Mouse (Mus musculus) retina, postnatal 1 day (tissue): ENCODE measurements at regions not wholly inside any gene's neighbourhood (a gene's known extent, or its start where the extent isn't known, plus 50 kb on each side); places are given as distances from the start of the nearest gene placed in this dataset.

Experiments
- DNase-seq: peaks from one replicate; pipeline ENCODE4 v3.0.0-alpha.2; 2012

DNA sequence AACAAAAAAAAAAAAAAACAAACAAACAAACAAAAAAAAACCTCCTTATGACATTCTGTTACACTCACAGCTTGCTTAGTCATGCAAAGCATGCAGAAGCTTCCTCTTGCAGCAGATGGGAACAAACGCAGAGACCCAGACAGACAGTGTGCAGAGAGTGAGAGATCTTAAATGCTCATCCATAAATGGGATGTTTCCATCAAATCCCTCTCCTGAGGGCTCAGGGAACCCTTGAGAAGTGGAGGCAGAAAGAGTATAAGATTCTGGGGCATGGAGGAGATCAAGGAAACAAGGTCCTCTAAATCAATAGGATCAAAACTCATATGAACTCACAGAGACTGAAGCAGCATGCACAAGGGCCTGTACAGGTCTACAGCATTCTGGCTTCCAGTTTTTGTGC is 52.5 kb downstream of the Adm start:
- DNase-seq, result no peak

DNA sequence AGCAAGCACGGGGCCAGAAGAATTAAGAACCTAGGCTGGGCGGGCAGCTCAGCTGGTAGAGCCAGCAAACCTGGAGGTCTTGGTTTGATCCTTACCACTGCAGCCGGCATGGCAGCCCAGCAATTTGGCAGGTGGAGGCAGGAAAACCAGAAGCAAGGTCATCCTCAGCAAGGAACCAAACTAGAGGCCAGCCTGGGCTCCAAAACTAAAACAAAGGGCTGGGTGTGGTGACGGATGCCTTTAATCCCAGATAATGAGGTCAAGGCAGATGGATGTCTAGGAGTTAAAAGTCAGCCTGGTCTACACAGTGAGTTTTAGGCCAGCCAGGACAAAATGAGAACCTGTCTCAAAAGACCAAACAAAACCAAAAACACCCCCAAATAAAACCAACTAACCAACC is 55.5 kb downstream of the Adm start:
- no peak for DNase-seq

DNA sequence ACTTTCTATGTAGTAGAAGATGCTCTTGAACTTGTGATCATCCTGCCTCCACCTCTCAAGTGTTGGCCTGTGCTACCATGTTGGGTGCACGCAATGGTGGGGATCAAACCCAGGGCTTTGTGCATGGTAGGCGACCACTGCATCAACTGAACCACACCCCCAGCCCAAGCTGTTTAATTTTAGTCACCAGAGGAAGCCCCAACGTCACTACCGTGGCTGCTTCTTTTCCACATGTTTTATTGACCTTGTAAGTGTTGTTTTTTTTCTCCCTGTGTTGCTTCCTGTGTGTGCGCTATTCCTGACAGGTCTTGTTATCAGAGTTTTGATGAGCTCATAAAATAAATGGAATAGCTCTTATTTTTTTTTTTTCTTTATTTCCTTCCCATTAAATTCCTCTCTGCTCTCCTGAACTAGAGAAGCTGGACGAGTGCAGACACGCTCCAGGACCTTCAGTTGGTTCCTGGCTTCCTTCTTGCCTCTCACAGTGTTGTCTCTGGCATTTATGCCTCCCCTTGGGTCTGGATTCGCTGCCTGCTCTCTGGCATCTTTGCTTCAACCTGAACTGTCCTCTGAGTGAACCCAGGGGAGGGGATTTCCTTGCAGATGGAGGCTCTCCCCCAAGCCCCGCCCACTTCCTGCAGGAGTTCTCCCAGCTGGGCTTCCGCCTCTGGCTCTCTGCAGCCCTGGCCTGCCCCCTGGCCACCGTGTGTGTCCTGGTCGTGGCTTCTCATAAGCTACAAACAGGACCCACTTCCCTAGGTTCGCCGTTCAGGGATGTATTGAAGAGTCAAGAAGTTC is 61.6 kb downstream of the Adm start:
- peak; percentile 71 for DNase-seq

DNA sequence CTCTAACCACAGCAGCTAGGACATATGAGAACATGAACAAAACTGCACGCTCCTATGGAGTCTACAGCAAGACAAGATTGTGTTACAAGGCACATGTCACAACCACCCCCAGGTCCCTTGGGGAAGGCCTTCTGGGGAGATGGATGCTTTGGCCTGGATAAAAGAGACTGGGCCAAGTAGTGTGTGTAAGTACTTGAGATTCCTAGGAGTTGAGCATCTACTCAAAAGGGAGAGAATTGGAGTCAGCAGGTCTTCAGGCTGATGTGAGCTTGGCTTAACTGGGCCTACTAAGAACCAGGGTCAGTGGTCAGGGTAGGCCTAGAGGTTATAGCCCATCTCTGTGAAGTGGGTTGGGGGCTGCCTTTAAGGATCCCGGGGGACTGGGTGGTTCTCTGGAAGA is 62.8 kb downstream of the Adm start:
- no peak for DNase-seq

DNA sequence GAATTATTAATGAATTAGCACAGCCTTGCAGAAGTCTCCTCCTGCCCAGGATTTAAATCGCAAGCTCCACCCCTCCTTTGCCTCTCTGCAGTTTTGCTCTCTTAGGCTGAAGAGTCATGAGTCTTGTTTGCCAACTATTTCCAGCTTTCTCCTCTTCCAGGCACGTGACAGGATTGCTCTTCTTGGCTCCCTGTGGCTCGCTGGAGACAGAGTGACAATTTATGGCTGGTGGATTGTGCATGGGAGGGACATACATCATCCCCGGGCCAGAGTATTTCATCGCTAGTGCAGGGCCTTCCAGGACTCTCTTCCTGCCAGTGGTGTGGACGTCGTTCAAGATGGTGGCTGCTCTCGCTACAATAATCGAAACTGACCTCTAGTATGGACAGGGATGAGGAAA is 63.4 kb downstream of the Adm start:
- DNase-seq, result no peak

DNA sequence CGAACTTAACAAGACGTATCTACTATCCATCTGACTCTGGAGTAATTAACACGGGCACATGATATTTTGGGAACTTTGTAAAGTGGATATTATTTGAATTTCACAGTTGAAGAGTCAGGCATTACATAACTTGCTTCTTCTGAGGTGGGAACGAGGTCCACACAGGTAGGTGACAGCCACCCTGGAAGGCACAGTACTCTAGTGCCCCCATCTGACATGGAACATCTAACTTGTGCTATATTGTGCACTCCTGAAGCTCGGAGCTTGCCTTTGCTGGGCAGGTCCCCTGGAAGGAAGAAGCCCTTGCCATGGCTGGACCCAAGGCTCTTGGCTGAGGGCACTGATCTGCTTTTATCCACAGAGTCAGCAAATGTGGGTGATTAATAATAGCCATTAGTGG is 66.8 kb downstream of the Adm start:
- DNase-seq, result no peak

DNA sequence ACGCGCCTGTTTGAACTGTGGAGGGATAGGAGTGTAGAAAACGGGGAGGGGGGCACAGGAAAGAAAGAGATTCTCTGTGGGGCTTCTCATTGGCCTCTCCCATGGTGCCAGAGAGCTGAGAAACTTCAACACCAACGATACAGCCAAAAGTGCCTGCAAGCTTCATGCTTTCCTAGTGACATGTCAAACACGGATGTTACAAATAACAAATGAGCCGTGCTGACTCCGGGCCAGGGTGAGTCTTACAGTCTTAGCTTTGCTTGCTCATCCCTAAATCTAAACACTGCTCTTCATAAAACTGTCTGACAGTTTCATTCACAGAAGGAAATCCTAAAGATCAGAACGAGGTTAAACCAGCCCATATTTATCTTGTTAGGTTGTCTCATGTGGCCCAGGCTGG is 68.3 kb downstream of the Adm start:
- DNase-seq, result no peak

DNA sequence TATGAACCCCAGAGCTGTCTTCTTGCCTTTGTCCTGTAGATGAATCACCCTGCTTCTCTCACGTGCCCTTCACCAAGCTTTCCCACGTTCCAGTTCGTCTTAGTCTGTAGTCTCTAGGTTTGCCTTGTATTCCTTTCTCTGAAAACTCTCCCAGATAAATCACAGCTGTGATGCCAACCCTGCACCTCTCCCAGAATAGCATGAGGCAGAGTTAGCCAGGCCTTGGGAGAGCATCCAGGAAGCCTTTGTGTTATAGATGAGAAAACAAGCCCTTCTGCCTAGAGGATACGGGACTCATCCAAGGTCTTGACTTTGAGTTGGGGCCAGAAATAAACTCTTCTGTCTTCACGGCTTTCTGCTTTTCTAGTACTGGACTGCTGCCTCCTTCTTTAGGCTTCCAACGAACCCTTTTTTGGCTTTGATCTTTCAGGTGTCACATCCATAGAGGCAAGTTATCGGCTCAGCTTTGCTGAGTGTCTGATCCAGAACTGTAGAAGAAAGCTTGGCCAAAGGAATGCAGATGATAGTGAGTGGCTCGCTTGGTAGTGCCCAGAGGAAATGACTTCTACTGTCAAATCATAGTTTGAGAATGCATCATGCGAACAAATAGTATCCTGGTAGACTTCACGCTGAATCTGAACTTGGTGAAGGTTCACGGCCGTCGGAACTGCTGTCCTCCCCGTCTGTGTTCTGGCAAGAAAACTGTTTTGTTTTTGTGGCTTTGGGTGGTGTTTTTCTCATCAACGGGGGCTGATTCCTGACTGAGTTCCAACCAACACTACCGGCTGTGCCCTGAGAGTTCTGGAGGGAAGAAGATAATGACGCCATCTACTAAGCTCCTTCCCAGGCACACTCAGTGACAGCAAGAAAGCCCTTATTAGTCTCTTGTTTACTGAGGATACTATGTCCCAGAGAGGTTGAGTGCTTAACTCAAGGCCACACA is 69.5 kb upstream of the Ampd3 start:
- DNase-seq, result no peak

DNA sequence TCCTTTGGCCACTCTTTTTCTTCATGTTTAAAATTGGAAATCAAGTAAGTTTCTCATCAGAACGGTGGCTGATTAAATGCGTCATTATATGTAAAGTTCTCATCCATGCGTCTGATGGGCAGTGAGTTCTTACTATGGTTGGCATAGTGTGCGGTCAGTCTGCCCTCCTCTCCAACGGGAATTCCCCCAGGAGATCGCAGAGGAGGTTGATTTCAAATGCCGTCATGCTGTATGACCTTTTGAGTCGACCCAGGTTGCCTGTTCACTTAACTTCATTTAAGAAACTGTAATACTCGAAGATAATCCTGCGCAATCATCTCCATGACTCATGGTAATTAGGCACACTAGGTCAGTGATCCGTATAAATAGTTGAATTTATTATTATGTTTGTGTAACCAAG is 68.4 kb upstream of the Ampd3 start:
- no peak for DNase-seq

DNA sequence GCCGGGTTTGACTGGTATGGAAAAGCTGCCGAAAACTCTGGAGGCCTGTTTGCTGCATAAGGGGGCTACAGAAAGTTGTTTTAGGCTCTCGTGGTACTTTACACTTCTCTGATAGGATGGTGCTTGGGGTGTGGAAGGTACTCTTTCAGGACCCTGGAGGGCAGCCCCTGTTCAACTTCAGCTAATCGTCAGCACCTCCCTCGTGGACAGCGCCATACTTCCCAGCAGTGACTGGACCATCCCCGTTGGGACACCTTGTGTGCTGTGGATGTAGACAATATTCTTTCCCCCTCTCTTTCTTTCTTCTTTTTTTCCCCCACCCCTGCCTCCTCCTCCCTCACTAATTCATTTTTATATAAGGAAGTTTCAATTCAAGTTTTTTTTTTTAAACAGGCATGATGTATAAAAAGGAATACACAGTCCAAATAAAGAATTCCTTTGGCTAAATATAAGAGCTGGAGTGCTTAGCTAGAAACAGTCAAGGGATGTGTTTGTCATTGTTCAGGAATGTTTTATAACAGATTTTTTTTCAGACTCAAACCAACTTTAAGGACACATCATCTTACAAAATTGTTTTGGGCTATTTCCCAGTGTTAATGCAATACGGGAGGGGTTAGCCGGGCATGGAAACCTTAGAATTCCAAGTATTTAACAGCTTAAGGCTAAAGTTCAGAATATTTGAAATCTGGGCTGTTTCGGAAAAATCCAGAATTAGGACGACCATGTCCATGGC is 66.2 kb upstream of the Ampd3 start:
- DNase-seq, result peak; percentile 36

DNA sequence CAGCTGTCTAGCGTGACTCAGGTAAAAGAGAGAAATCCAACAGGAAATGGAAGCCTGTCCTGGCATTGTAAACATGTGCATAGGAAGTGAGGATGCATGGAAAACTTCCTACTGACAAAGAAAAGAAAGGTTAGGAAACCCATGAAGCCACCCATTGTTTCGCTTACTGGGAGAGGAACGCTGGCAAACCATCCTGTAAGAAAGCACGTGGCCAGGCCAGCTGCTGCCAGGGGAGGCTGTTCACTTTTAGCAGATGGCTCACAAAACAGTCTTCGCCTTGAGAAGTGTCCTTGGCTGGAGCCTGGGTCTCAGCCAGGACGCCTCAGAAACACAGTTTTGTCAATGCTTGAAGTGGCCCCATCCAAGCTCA is 65.6 kb upstream of the Ampd3 start:
- no peak for DNase-seq

DNA sequence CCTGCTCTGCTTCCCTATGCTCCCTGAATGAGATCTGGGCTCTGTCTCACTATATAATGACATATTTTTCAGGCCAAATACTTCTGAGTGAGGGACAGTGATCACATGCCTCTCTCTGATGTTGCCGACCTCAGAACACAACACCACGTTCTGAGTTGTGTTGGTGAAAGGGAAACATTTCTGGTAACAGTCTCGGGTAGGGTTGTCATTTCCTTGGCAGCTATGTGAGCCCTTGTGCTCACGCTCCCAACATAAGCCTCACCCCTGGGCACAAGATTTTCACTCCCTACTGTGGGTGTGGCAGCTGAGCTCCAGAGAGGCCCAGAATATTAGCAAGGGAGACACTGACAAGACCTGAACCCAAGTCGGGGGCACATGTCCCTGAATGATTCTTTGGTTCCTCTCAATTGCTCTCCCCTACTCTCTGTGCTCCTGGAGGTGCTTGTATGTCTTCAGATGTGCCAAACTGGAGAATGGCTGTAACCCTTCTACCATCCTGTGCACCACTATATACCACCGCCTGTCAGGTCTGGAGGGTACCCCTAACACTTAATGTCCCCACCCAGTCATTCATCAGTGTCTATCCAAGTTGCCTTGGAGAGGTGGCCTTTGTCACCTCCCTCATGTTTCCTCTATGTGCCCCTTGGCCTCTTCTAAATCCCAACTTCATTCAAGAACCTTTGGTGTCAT is 62.5 kb upstream of the Ampd3 start:
- DNase-seq, result no peak

DNA sequence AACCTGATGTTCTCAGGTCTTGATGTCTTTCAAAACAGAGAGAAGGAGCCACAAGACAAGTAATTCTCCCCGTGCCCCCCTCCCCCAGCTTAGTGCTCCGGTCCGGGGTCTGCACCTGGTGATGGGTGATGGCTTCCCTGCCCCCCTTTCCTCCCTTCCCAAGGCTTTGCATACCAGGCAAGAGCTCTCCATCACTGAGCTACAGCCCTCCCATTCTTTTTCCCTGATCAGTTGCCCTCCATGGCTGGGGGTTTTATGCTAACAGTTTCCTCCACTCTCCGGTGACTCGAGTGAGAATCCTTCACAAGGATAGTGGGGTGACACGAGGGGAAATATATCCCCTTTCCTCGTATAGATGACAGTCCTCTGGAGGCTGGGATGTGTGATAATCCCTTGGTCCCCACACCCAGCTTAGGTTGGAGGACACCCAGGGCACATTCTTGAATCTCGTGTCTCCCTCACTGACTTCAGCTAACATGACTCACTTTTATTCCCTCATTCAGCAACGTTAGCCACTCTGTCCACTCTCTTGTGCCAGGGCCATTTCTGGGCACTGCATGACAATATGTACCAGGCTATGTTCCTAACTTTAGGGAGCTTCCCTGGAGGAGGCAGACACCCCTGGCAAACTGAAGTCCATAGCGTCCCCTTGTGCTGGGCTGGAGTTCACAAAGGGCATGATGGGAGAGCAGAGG is 61.9 kb upstream of the Ampd3 start:
- no peak for DNase-seq

DNA sequence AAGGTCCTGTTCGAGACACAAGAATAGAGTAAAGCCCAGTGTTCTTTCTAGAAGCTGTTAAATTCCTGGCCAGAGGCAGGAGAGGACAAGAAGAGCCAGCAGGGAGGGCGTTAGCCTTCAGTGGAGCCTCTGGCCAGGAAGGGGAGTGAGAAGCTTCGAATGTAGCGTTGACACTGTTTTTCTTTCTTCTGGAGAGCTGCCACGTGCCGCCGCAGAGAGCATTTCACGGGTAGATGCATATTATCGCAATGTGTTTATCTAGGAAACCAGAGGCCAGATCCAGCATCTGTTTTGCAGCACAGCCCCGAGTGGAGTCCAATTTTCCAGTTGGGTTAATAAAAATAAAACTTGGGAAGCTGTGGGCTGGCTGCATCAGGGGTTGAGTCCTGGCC is 61.3 kb upstream of the Ampd3 start:
- peak; percentile 9 for DNase-seq

DNA sequence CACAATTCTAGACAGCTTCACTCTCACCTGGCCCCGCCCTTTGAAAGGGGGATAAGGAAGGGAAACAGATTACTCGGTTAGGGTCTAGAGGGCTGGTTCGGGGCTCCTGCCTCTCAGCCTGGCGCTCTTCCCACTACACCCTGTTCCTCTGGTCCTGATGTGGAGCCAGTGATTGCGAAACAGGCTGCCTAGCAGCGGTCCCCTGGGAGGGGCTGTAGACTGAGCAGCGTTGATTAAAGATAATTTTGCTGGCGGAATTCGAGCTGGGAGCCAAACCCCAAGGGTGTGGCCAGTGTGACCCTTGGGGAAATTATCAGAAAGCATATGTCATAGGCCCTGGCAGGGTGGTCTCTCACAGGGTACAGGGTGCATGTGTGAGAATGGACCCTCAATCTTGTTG is 59.9 kb upstream of the Ampd3 start:
- no peak for DNase-seq

DNA sequence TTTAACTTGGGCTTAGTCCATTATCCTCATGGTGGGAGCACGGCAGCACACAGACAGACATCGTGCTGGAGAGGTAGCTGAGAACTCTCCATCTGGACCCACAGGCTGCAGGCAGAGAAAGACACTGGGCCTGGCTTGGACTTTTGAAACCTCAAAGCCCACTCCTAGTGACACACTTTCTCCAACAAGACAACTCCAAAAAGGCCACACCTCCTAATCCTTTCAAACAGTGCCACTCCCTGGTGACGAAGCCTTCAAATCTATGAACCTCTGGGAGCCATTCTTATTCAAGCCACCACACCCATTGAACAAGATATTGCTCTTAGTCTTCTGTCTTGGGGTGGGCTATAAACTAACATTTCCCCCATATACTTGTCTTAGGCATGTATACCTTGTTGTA is 59.2 kb upstream of the Ampd3 start:
- DNase-seq, result no peak

DNA sequence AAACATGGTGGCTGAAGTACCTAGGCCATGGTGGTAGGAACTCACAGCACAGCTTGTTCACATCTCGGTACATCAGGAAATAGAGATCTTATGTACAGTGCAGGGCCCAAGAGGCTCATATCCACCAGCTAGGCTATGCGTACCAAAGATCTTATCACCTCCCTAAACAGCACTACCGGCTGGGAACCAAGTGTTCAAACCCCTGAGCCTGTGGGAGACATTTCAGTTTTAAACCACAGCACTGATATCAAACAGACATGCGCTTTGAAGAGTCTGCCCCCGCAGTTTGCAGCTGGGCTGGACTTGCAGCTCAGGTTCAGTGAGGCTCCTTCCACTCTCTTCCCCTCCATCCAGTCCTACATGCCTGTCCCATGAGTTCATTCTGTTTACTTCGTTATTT is 58.4 kb upstream of the Ampd3 start:
- DNase-seq, result no peak

DNA sequence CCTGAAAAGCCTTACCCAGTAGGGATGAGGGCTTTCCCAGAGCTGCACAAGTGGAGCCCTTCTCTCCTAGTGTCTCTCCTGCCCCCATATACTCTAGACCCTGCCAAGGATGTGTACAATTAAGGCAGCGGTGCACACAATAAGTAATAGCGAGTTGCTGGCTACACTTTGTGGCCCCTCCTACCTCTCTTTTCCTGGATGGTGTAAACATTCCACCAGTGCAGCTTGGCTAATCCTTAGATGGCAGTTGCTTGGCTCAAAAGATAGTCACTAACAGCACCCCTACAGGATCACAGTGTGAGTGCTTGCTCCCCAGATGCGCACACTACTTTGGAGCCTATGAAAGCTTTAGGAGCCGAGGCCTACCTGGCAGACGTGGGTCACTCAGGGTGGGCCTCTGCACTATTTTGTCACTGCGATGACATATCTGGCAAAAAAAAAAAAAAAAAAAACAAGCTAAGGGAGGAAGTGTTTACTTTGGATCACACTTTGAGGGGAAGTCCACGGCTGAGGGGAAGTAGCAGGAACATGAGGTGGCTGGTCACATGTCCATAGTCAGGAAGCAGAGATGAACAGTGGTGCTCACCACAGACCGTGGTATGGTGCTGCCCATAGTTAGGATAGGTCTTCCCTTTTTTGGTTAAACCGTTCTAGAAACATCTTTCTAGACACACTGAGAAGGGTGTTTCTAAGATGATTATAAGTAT is 57.6 kb upstream of the Ampd3 start:
- no peak for DNase-seq

DNA sequence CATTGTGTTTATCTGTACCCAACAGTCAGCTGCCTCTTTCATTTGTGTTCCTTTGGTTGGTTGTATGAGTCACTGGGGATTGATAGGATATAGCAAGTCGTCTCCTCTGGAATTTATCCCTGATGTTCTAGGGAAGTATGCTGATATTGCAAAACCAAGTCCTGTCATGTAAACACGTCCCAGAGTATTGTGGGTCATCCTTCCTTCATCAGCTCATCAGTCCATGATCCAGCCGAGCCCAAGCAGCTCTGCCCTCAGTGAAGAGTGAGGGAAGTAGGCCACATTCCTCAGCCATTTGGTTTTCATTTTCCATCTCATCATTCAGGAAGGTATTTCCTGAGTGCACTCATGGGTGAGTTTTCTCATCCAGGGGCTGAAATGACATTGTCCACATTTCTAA is 54.3 kb upstream of the Ampd3 start:
- DNase-seq, result no peak

DNA sequence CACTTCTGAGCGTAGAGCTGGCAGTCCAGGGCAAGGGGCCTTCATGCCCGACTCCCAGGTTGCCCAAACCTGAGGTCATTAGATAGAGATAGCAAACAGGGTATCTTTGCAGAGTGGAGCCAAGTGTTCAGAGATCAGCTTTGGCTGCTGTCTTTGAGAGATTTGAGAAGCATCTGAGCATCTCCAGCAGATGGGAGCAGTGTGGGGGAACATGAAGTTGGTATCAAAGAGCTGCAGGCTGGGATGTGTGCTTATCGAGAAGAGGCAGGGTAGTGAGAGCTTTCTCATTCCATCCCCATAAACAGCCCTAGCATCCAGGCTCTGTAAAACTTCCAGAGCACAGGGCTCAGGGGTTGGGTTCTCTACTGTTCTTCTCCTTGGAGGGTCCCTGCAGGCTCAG is 52.9 kb upstream of the Ampd3 start:
- DNase-seq, result no peak

DNA sequence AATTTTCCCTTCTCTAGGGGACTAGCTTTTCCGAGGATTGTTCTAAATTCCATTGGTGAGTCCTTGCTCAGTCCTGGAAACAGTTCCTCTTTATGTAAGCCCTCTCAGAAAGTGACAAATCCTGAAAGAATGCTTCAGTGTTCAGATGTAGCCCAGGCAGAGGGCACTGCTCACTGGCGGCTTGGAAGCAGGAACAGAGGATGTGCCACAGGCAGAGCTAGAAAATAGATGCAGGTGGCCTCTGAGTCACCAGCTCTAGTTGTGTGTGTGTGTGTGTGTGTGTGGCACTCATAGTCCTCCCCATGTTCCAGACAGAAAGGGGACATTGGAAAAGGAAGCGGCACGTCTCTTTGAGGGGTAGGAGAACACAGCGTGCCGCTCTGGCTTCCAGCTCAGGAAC is 52.5 kb upstream of the Ampd3 start:
- no peak for DNase-seq

DNA sequence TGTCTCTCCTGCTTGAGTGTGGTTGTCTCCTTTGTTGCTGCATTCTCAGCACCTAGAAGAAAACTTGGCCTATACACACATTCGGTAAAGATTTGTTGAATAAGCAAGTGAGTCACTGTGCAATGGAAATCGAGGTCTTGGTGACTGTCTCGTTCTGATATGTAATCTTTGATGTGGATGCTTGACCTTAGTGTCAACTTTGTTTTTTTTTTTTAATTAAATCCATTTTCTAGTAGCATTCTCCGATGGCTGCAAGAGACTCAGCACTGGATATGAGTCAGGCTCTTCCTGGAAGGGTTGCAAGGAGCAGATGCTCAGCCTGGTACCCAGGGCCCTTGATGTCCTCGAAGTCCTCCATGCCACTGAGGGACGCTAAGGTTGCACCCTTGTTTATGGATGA is 50.9 kb upstream of the Ampd3 start:
- no peak for DNase-seq
